Mouse (Mus musculus) heart, adult 2 months (tissue): Measurements from ENCODE around the gene Bdkrb1.

Experiments
- CTCF ChIP-seq: fragments of 200-600 bp; IDR thresholded peaks from 2 replicates; pipeline ENCODE4 v1.8.1; 2022; ENCODE audit warnings: antibody characterized with exemption, mild to moderate bottlenecking, moderate library complexity
- EP300 ChIP-seq: fragments of 200-500 bp; IDR thresholded peaks from 2 replicates; pipeline ENCODE4 v1.6.1; 2011; ENCODE audit warnings: low read depth, low read length, control low read depth; ENCODE audit not compliant: insufficient read depth

DNA sequence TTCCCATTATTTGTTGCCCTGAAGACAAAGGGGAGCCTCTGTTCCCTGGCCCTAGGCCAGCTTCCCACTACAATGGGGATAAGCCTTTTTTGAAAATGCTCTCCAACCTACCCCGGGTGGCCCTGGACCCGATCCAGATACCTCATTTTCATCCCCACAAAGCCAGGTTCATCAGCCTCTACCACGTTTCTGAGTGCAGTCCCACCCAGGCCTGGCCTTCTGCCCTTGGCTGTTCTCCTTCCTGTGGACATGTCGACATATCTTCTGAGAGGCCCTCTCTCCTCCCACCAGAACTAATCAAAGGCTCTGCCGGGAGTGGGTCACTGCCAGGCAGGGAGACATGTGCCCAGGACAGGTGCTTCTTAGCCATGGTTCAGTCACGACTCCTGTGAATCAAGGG lies 1.3 kb upstream of the Bdkrb1 start:
- TF ChIP-seq CTCF (no peak), EP300 (no peak)
